Mouse (Mus musculus) megakaryocyte progenitor cell, adult 5-6 weeks (primary cell): ENCODE measurements around the gene Klf6. TPM values are rescaled to one million over a fixed set of nuclear protein-coding genes. Genes with fewer than 3 reads are reported as not detected.

Experiments used
- ATAC-seq: replicated peaks from 2 replicates; pipeline ENCODE4 v1.8.0; 2016; ENCODE audit warnings: mild to moderate bottlenecking, moderate TSS enrichment, inconsistent platforms; ENCODE audit not compliant: poor library complexity
- total RNA-seq, 2 experiments: library from RNA; stranded (forward) in 1 of 2; stranded (reverse) in 1 of 2; fragments of 157-497, 149-512 nt in 1 of 2; fragments of 200-1000 nt in 1 of 2; gene quantifications; 2 replicates each; pipeline versions ENCODE4 v1.2.3 to v1.2.4; 2015 to 2017

Gene Klf6
- total RNA-seq, 2 experiments from 2014 or later, result 30.6 to 62.3 TPM

DNA sequence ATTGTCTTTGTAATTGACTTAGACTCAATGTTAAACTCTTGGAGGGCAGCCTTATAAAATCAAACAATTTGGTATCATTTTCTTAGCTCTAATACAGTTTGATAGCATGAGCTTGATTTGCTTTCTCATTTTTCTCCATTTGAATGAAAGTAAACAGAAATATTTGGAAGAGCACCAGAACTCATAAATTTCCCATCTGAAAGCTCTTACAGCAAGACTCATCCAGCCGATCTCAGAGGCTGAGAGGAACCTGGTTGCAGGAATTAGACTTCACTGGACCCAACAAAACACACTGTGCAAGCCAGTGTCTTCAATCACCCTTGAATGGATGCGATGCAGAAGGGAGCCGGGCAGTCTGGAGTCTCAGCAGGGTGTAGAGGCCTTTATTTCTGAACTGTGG lies 34.6 kb downstream of the Klf6 start:
- ATAC-seq, result no peak

DNA sequence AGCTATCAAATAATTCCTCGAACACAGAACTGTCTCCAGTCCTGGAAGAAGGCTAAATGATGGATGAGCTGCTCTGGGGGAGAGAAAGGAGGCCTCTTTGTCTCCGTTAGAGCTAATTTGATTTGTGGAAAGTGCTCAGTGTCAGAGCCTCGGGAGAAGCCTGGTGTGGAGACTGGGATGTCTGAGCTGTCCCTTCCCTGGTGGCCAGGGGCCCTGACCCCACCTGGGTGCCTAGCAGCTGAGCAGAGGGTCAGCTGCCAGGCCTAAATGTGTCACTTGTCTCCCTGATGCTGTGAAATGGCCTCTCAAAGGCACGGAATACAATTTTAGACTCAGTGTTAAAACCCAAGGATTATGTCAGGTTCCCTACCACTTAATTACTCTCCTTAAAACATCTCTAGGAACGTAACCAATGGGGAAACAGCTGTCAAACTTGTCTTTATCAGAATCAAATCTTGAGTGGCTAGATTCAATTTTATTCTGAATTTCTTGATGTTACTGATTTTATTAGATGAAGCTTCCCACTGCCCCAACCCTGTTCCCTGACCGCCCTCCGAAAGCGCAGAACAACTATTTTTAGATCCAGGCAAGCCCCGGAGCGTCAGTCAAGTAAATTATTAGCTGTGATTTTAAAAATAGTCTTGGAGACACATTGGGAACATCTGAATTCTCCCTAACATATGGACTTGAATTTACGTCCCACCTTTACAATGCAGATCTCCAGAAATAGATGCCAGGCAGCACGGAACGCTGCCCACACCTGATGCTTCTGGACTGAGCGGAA lies 36.1 kb downstream of the Klf6 start:
- no peak for ATAC-seq

GRCm38 (mm10) chr13:5899021-5899420 lies 37.7 kb downstream of the Klf6 start:
- no peak for ATAC-seq

- no peak for ATAC-seq
These were observed 38.4 kb downstream of the Klf6 start for GRCm38 (mm10) chr13:5899641-5900040.

- ATAC-seq, result no peak
These were observed 51.9 kb downstream of the Klf6 start for GRCm38 (mm10) chr13:5913201-5913600.

GRCm38 (mm10) chr13:5917360-5917759 lies 56.1 kb downstream of the Klf6 start:
- ATAC-seq, result no peak

DNA sequence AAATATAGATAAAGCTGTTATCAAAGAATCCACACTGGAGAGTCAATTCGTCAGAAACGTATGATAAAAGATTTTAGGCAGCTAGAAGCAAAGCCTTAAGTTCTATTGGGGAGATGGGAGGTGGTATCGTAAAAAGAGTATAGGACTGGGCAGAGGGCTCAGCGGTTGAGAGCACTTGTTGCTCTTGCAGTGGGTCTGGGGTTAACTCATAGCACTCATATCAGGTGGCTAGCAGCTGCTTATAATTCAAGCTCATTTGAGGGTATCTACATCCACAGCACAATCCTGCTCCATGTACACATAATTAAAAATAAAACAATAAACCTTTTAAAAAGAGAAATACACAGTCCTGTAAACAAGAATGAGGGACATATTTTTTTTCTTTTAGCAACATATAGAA lies 58.7 kb downstream of the Klf6 start:
- no peak for ATAC-seq
